Mouse (Mus musculus) G1E (cell line): ENCODE data around the gene Clec2l.

Source experiments
- CTCF ChIP-seq: IDR thresholded peaks from 2 replicates; pipeline ENCODE4 v1.5.1; 2012; ENCODE audit warnings: low read depth, low read length, inconsistent platforms, mixed read lengths
- GATA1 ChIP-seq: IDR thresholded peaks from 2 replicates; pipeline ENCODE4 v1.6.1; 2012; ENCODE audit warnings: borderline replicate concordance, low read length, inconsistent platforms, mixed read lengths
- GATA2 ChIP-seq: IDR thresholded peaks from 2 replicates; pipeline ENCODE4 v1.6.1; 2012; ENCODE audit warnings: low read depth, low read length, inconsistent platforms, borderline replicate concordance
- POLR2AphosphoS5 ChIP-seq: IDR thresholded peaks from 2 replicates; pipeline ENCODE4 v1.6.1; 2012; ENCODE audit warnings: low read depth, low read length, inconsistent platforms; ENCODE audit not compliant: insufficient replicate concordance

DNA sequence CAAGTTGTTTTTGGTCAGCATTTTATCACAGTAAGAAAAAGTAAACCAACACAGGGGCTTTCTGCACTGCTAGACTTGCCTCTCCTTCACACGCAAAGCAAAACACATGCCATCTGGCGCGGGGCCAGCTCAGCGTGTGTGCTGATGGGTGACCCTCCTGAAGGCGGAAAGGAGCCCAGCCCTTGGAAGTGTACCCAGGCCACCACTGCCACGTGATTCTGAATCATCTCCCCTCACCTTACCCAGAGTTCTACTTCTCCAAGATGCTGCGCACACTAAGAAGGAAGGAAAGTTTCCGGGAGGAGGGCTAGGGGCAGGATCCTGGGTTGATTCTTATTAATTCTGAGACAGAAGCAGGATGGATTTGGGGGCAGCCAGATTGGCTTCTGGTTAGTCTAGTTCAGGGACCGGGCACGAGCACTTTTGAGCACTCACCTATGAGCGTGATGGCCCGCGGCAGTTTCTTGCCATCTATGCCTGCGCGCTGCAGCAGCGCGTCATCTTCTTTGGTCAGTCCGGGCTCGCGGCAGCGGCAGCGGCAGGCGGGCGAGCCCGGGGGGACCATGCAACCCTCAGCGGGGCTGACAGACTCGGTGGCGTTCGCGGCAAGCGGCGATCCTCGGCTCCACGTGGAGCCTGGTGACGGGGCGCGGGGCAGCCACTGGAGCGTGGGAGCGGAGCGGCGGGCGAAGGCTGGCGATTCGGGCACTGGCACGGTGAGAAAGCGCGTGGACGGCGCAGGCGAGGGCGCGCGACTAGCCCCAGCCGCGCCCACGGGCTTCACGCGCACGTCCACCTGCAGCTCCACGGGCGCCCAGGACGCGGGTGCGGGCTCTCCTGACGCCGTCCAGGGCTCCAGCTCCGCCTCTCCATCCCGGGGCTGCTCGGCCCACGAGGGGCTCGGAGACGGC, 26.7 kb upstream of the Clec2l start:
- TF ChIP-seq CTCF = no peak
- TF ChIP-seq GATA1 = no peak
- no peak for TF ChIP-seq GATA2
- TF ChIP-seq POLR2AphosphoS5 = no peak
